25 mouse cellular contexts compared by ENCODE assay signal in the genomic region with DNA sequence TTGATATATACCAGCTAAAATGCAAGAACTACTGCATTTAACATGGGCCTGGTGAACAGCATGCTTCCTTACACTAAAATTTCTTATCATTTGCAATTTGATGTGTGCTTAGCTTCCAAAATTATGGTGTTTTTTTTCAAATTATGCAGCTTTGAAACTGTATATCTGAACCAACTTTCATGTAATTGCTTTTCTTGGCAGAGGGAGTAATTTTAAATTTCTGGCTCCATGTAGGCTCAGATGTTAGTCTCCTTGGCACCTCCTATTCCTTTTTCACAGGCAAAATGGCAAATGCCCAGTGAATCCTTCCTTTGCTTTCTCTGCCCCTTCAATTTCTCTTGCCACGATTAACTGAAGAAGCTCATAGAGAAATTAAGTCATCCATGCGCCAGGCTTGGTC.
"Had no signal": no experiment of that assay in that cellular context is flagged by ENCODE, and none has a peak within 500 bp of the region (broad histone marks: within the 10 kb centered on the region; RNA-seq: fewer than 3 reads in every experiment).

No protein-coding gene starts in this region.

- ATAC-seq: liver, embryonic 12.5 days; midbrain, embryonic 13.5 days; midbrain, embryonic 16.5 days had no signal

- H3K27ac ChIP-seq: kidney, embryonic 15.5 days; limb, embryonic 10.5 days; limb, embryonic 13.5 days; liver, embryonic 12.5 days; liver, embryonic 15.5 days; lung, embryonic 15.5 days; midbrain, embryonic 10.5 days; midbrain, embryonic 13.5 days; neural tube, embryonic 13.5 days; stomach, embryonic 15.5 days had no signal

- H3K9me3 ChIP-seq: kidney, embryonic 15.5 days; limb, embryonic 10.5 days; limb, embryonic 13.5 days; liver, embryonic 12.5 days; liver, embryonic 15.5 days; lung, embryonic 15.5 days; megakaryocyte, embryonic 14.5 days; midbrain, embryonic 10.5 days; midbrain, embryonic 13.5 days; neural tube, embryonic 13.5 days; stomach, embryonic 15.5 days had no signal

- H3K4me3 ChIP-seq: kidney, embryonic 15.5 days; limb, embryonic 10.5 days; limb, embryonic 13.5 days; liver, embryonic 12.5 days; liver, embryonic 15.5 days; lung, embryonic 15.5 days; megakaryocyte, embryonic 14.5 days; midbrain, embryonic 10.5 days; midbrain, embryonic 13.5 days; myocyte; neural tube, embryonic 13.5 days; stomach, embryonic 15.5 days had no signal

- H3K27me3 ChIP-seq: kidney, embryonic 15.5 days; limb, embryonic 13.5 days; liver, embryonic 15.5 days; lung, embryonic 15.5 days; megakaryocyte, embryonic 14.5 days; midbrain, embryonic 13.5 days; neural tube, embryonic 13.5 days; stomach, embryonic 15.5 days had no signal

- H3K9ac ChIP-seq: kidney, embryonic 15.5 days; limb, embryonic 13.5 days; liver, embryonic 12.5 days; liver, embryonic 15.5 days; lung, embryonic 15.5 days; midbrain, embryonic 13.5 days; neural tube, embryonic 13.5 days; stomach, embryonic 15.5 days had no signal

- H3K4me1 ChIP-seq: limb, embryonic 13.5 days; megakaryocyte, embryonic 14.5 days; midbrain, embryonic 10.5 days; midbrain, embryonic 13.5 days; neural tube, embryonic 13.5 days had no signal

- H3K36me3 ChIP-seq: kidney, embryonic 15.5 days; limb, embryonic 10.5 days; limb, embryonic 13.5 days; liver, embryonic 12.5 days; liver, embryonic 15.5 days; lung, embryonic 15.5 days; midbrain, embryonic 10.5 days; midbrain, embryonic 13.5 days; neural tube, embryonic 13.5 days; stomach, embryonic 15.5 days had no signal

- DNase-seq: kidney, adult 8-10 months; kidney, postnatal 10 days; kidney, postnatal 36 days; layer of hippocampus, postnatal 36 days; liver; lung, adult 18-20 months; lung, postnatal 10 days; lung, postnatal 36 days; right cerebral cortex, postnatal 4 days; thymus, adult 2 months; thymus, postnatal 14 days; thymus, postnatal 4 days had no signal

- H3K4me2 ChIP-seq: kidney, embryonic 15.5 days; limb, embryonic 13.5 days; liver, embryonic 12.5 days; liver, embryonic 15.5 days; lung, embryonic 15.5 days; midbrain, embryonic 13.5 days; neural tube, embryonic 13.5 days; stomach, embryonic 15.5 days had no signal
